Mouse (Mus musculus): ENCODE measurements around the gene Rnf123.
"Not testable (repeated sequence)": the region's sequence is repeated elsewhere in the genome, so short reads cannot be mapped to it uniquely, and the experiment has no call there.

Gene Rnf123

GRCm38 (mm10) chr9:108027867-108028266 is 55.3 kb downstream of the Rnf123 start:
- no peak for DNase-seq

- DNase-seq = no peak
Measured at GRCm38 (mm10) chr9:108026584-108026983, 56.6 kb downstream of the Rnf123 start.

- DNase-seq = no peak
Measured at GRCm38 (mm10) chr9:108023216-108023615, 59.9 kb downstream of the Rnf123 start.

- no peak for DNase-seq
Measured at GRCm38 (mm10) chr9:108020741-108021140, 62.4 kb downstream of the Rnf123 start.

GRCm38 (mm10) chr9:108017127-108017526 is 66.0 kb downstream of the Rnf123 start:
- DNase-seq = no peak

- not testable (repeated sequence) for DNase-seq
Measured at GRCm38 (mm10) chr9:108013577-108013976, 69.6 kb downstream of the Rnf123 start.

GRCm38 (mm10) chr9:108010385-108010784 is 72.8 kb downstream of the Rnf123 start:
- no peak for DNase-seq

- DNase-seq = no peak
Measured at GRCm38 (mm10) chr9:108008041-108008440, 75.1 kb downstream of the Rnf123 start.

- no peak for DNase-seq
Measured at GRCm38 (mm10) chr9:108003531-108003890, 79.6 kb downstream of the Rnf123 start.

GRCm38 (mm10) chr9:108002778-108003530 is 80.2 kb downstream of the Rnf123 start:
- DNase-seq = peak; percentile 17

GRCm38 (mm10) chr9:108001922-108002770 is 81.0 kb downstream of the Rnf123 start, which contains the start of gene Ip6k1:
Ip6k1 (plus strand) TSS chr9:108002501.
- DNase-seq = peak; percentile 100

Measured in lung, postnatal 14 days (tissue).